Mouse (Mus musculus): Measurements from ENCODE around the gene Dpp10.

DNA sequence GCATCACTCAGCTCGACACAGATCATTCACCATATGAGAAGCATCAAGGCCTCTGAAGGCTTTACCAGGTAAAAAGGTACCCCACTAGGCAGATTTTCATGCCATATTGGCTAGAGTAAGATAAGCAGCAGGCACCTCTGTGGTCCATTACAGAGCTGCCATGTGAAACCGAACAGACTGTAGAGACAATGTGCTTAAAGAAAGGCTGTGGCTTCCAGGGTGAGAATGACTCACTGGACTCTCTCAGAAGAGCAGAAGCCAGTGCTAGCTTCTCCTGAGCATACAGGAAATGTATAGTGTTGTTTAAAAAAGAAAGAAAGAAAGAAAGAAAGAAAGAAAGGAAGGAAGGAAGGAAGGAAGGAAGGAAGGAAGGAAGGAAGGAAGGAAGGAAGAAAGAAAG is 386.9 kb downstream of the Dpp10 start:
- TF ChIP-seq CTCF (IDR thresholded peaks at IDR 0.05; ENCODE audit: low read depth) (no peak), EP300 (IDR thresholded peaks at IDR 0.05; ENCODE audit: low read depth) (no peak)

All from liver, embryonic 14.5 days (tissue).